Mouse (Mus musculus): ENCODE measurements around the gene Spats2.

DNA sequence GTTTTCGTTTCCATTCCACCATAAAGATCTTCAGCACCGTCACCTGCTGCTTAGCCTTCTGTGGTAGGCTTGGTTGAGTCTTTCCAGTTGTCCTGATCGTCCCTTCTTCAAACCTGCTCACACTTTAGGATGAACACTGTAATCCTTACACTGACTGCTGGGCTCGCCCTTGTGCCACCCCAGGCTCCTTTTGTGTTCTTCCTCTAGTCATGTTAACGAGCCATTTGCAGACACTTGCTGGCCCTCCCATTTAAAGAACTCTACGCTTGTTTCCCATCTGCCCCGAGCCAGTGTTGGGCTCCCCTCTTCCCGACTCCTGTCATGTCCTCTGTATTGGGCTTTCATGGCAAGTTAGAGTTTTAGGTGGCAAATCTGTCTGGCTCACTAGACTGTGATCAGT lies 80.2 kb downstream of the Spats2 start:
- TF ChIP-seq POLR2A (IDR thresholded peaks at IDR 0.05; ENCODE audit: low read depth, low read length) (no peak), CTCF (IDR thresholded peaks at IDR 0.05; ENCODE audit: borderline replicate concordance, insufficient read depth, low read length) (no peak)
